7 mouse cellular contexts compared by ENCODE assay signal in the genomic region with DNA sequence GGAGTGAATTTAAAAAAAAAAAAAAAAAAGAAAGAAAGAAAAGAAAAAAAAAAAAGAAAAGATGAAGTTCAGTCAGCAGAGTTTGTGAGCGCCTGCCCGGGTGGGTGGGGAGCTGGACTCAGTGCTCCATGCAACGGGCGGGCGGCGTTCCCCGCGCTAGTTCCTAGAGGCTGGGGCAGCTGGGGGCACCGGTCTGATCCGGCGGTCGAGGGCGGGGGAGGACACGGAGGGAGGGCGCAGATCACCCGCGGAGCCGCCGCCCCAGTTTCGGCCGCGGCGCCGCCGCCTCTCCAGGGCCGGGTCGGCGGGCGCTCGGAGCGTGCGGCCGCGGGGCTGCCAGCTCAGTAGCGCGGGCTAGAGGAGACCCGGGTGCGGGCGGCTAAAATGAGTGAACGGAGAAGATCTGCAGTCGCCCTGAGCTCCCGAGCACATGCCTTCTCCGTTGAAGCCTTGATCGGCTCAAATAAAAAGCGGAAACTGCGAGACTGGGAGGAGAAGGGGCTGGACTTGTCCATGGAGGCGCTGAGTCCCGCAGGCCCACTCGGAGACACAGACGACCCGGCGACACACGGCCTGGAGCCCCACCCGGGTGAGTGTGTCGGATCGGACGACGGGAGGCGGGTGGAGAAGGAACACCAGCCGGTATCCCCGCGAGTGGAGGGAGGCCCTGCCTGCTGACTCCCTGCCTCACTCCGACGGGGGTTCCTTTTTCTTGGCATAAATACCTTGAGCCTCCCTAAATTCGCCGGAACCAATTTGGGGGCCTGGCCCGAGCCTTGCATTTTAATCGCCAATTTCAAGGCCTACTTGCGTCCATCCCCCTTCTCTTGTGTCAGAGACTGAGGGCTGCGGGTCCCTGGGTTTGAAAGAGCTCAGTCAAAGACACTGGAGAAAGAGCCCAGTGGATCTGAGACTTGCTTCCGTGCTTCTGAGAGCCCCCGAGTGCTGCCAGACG. TPM values are rescaled to one million over a fixed set of nuclear protein-coding genes. Genes with fewer than 3 reads are reported as not detected.
DNase-seq lines count a peak whose midpoint lies in the region; ATAC-seq and TF ChIP-seq lines count a peak whose summit lies in the region.

No protein-coding gene starts in this region.

- ATAC-seq in embryonic facial prominence, embryonic 14.5 days (ENCODE audit: low read depth): peak; percentile 58
- ATAC-seq in hematopoietic stem cell, adult 5-6 weeks (replicated peaks in 1 of 2; ENCODE audit: insufficient read depth in 1 of 2, low FRiP score in 2 of 2, low TSS enrichment in 1 of 2, low read depth in 1 of 2, poor library complexity in 2 of 2, severe bottlenecking in 2 of 2): peak; percentile 21 to 40
- no peak for ATAC-seq in liver, embryonic 14.5 days (ENCODE audit: insufficient read depth)

- H3K79me2 ChIP-seq in CH12.LX (replicated peaks; ENCODE audit: control insufficient read depth, extremely low read depth, insufficient read depth, poor library complexity, severe bottlenecking): no peaks in the 10 kb centered on the region

- H3K4me2 ChIP-seq in CH12.LX (ENCODE audit: insufficient read depth, low read depth, poor library complexity, severe bottlenecking): peak overlapping the region; percentile 18; the same call in 1 of the 2 replicates
- peak overlapping the region; percentile 71 for H3K4me2 ChIP-seq in embryonic facial prominence, embryonic 14.5 days (ENCODE audit: low read depth, low read length)
- peak overlapping the region; percentile 38 for H3K4me2 ChIP-seq in liver, embryonic 14.5 days (ENCODE audit: low read depth)

- no peaks in the 10 kb centered on the region for H3K27me3 ChIP-seq in CH12.LX (replicated peaks)
- H3K27me3 ChIP-seq in embryonic facial prominence, embryonic 14.5 days (replicated peaks; ENCODE audit: control insufficient read depth, insufficient read depth, low read length): peaks cover 90% of the 10 kb centered on the region
- peaks cover 99% of the 10 kb centered on the region for H3K27me3 ChIP-seq in liver, embryonic 14.5 days (ENCODE audit: control insufficient read depth, insufficient read depth, low read length)

- peak; percentile 74 for DNase-seq in 3T3-L1 (ENCODE audit: low read depth, low spot score)
- no peak for DNase-seq in CH12.LX (ENCODE audit: extremely low read depth)
- DNase-seq in embryonic facial prominence, embryonic 14.5 days (ENCODE audit: low spot score): peak; percentile 57
- DNase-seq in liver, embryonic 14.5 days (ENCODE audit: low read depth in 3 of 3, low spot score in 3 of 3): no peak
- DNase-seq in spleen, adult 18-20 months: no peak

- dilution Hi-C loops in CH12.LX (cut with MboI; ENCODE audit: extremely low pct_ligation_motif_present, extremely low pct_unique_long_range_greater_than_20kb, low sequenced_read_pairs): no loop called here

- peaks cover 0 to 9% of the 10 kb centered on the region in 2 experiments; a peak in 1 of 4 replicates for H3K4me1 ChIP-seq in CH12.LX (ENCODE audit: control insufficient read depth in 1 of 2, insufficient read depth in 2 of 2)
- H3K4me1 ChIP-seq in embryonic facial prominence, embryonic 14.5 days (ENCODE audit: control insufficient read depth, insufficient read depth, low read length): no peaks in the 10 kb centered on the region
- no peaks in the 10 kb centered on the region for H3K4me1 ChIP-seq in liver, embryonic 14.5 days (replicated peaks; ENCODE audit: control insufficient read depth in 2 of 2, insufficient read depth in 2 of 2, low read length in 1 of 2)
- H3K4me1 ChIP-seq in olfactory bulb, adult 2 months (ENCODE audit: control insufficient read depth, insufficient read depth, low read length): peaks cover 8% of the 10 kb centered on the region; the same call in 1 of the 2 replicates

- H3K9ac ChIP-seq in CH12.LX (ENCODE audit: insufficient read depth, low read depth): peak overlapping the region; percentile 53
- H3K9ac ChIP-seq in embryonic facial prominence, embryonic 14.5 days (ENCODE audit: low read depth, low read length): peak overlapping the region; percentile 87
- H3K9ac ChIP-seq in liver, embryonic 14.5 days (replicated peaks): no peak overlapping the region

- no peaks in the 10 kb centered on the region for H3K9me3 ChIP-seq in CH12.LX (replicated peaks; ENCODE audit: low read length)
- H3K9me3 ChIP-seq in embryonic facial prominence, embryonic 14.5 days (ENCODE audit: control insufficient read depth, low read length): no peaks in the 10 kb centered on the region
- no peaks in the 10 kb centered on the region for H3K9me3 ChIP-seq in liver, embryonic 14.5 days (ENCODE audit: control insufficient read depth, low read length)

- no peak for TF ChIP-seq POLR2A in CH12.LX (IDR thresholded peaks at IDR 0.05; ENCODE audit: low read depth, low read length)
- TF ChIP-seq POLR2A in olfactory bulb, adult 2 months (IDR thresholded peaks at IDR 0.05; ENCODE audit: insufficient read depth, low read depth, low read length): no peak

- TF ChIP-seq CTCF in CH12.LX (conservative IDR thresholded peaks at IDR 0.05 in 1 of 2, IDR thresholded peaks at IDR 0.05 in 1 of 2; ENCODE audit: low read depth in 2 of 2, low read length in 2 of 2): no peak
- no peak for TF ChIP-seq CTCF in liver, embryonic 14.5 days (IDR thresholded peaks at IDR 0.05; ENCODE audit: low read depth)
- TF ChIP-seq CTCF in olfactory bulb, adult 2 months (IDR thresholded peaks at IDR 0.05; ENCODE audit: insufficient read depth, low read depth, low read length): no peak

- TF ChIP-seq EP300 in CH12.LX (IDR thresholded peaks at IDR 0.05; ENCODE audit: low read length): no peak
- no peak for TF ChIP-seq EP300 in liver, embryonic 14.5 days (IDR thresholded peaks at IDR 0.05; ENCODE audit: low read depth)

- H3K36me3 ChIP-seq in CH12.LX (replicated peaks in 1 of 2; ENCODE audit: control insufficient read depth in 1 of 2, insufficient read depth in 1 of 2, low read length in 1 of 2): no peaks in the 10 kb centered on the region
- no peaks in the 10 kb centered on the region for H3K36me3 ChIP-seq in embryonic facial prominence, embryonic 14.5 days (ENCODE audit: control insufficient read depth, insufficient read depth, low read length)
- no peaks in the 10 kb centered on the region for H3K36me3 ChIP-seq in liver, embryonic 14.5 days (replicated peaks; ENCODE audit: control insufficient read depth, insufficient read depth, low read depth)

- no peak overlapping the region for H3K27ac ChIP-seq in CH12.LX (ENCODE audit: insufficient read depth, low read depth)
- peak overlapping the region; percentile 92 for H3K27ac ChIP-seq in embryonic facial prominence, embryonic 14.5 days (replicated peaks; ENCODE audit: low read depth, low read length)
- H3K27ac ChIP-seq in liver, embryonic 14.5 days: no peak overlapping the region
- no peak overlapping the region for H3K27ac ChIP-seq in olfactory bulb, adult 2 months (ENCODE audit: insufficient read depth, low read depth, low read length)

- H3K4me3 ChIP-seq in CH12.LX (replicated peaks in 1 of 3; ENCODE audit: low read depth in 2 of 3, low read length in 2 of 3, poor library complexity in 1 of 3): peak overlapping the region; percentile 25 to 64 (median 52)
- H3K4me3 ChIP-seq in embryonic facial prominence, embryonic 14.5 days (ENCODE audit: low read depth, low read length): peak overlapping the region; percentile 60
- H3K4me3 ChIP-seq in liver, embryonic 14.5 days (ENCODE audit: insufficient read depth in 1 of 2, low read depth in 2 of 2, low read length in 2 of 2): peak overlapping the region in 1 of 2 experiments; percentile 29; a peak in 3 of 4 replicates
- H3K4me3 ChIP-seq in olfactory bulb, adult 2 months (ENCODE audit: insufficient read depth, low read depth, low read length): peak overlapping the region; percentile 6; the same call in 1 of the 2 replicates

- no peak for TF ChIP-seq RAD21 in CH12.LX (IDR thresholded peaks at IDR 0.05; ENCODE audit: low read depth, low read length)

- under 1% methylated on average over 34 of the region's 73 CpGs for WGBS in embryonic facial prominence, embryonic 14.5 days
- 1% methylated on average over 72 of the region's 73 CpGs for WGBS in liver, embryonic 14.5 days (ENCODE audit: insufficient replicate concordance)
- 2% methylated on average over 73 of the region's 73 CpGs for WGBS in olfactory bulb, adult 2 months

- in situ Hi-C loops in CH12.LX (cut with MboI; ENCODE audit: low pct_ligation_motif_present, low pct_unique_long_range_greater_than_20kb, low sequenced_read_pairs): no loop called here

TF ChIP-seq in CH12.LX, 34 proteins besides CTCF, POLR2A, EP300 and RAD21:
- TF ChIP-seq JUND (conservative IDR thresholded peaks at IDR 0.05; ENCODE audit: low read depth, low read length) (no peak), KAT2A (IDR thresholded peaks at IDR 0.05; ENCODE audit: insufficient replicate concordance, low read length) (no peak), UBTF (IDR thresholded peaks at IDR 0.05; ENCODE audit: low read depth, low read length) (peak; percentile 43; the same call in 1 of the 2 replicates), MAZ (IDR thresholded peaks at IDR 0.05; ENCODE audit: low read depth, low read length) (0 out of 2 replicates have a peak, but pooled peaks have one; percentile 27), ZNF384 (IDR thresholded peaks at IDR 0.05; ENCODE audit: low read depth, low read length) (peak; percentile 51; the same call in 1 of the 2 replicates), IRF4 (IDR thresholded peaks at IDR 0.05; ENCODE audit: low read depth, low read length) (no peak), BHLHE40 (IDR thresholded peaks at IDR 0.05; ENCODE audit: low read depth, low read length) (no peak), SMC3 (IDR thresholded peaks at IDR 0.05; ENCODE audit: low read depth, low read length) (no peak)

RNA-seq across cellular contexts. Expression of gene Tbx15, which starts 13.6 kb away (rescaled TPM):
- total RNA-seq in CH12.LX (2012; rRNA removed) (1.8 and 2.1 TPM in 2 replicates), CH12.LX (2014; rRNA removed) (1.4 and 1.7 TPM in 2 replicates)
- polyA plus RNA-seq in CH12.LX (2012; ENCODE audit: insufficient read length, low read depth): 1.7 and 1.8 TPM in 2 replicates
- polyA plus RNA-seq in embryonic facial prominence, embryonic 14.5 days (2014; fragmentation: Nextera tagmentation; extraction: Ambion mirVana): 19.0 and 20.6 TPM in 2 replicates
- not detected in 2 replicates for total RNA-seq in hematopoietic stem cell, adult 5-6 weeks (2017)
- 0.02 and 0.06 TPM in 2 replicates for polyA plus RNA-seq in liver, embryonic 14.5 days (2012; rRNA removed)
- polyA plus RNA-seq in liver, embryonic 14.5 days (2014; fragmentation: Nextera tagmentation; extraction: Ambion mirVana): not detected in 2 replicates
- polyA plus RNA-seq in olfactory bulb, adult 2 months (2012; ENCODE audit: insufficient read depth, insufficient read length, low replicate concordance, missing spikeins): not detected in 2 replicates

Comparison
In these comparisons a context has a peak if more than half of its experiments do, and no peak if none do; other contexts are left out.
1. DNase-seq: peak in 3T3-L1 (single experiment) and embryonic facial prominence, embryonic 14.5 days (single experiment); none in CH12.LX (single experiment), liver, embryonic 14.5 days (0 of 3) and spleen, adult 18-20 months (0 of 2).
2. H3K4me2 ChIP-seq: peak in every context shown above with its lines; median percentile 71 in embryonic facial prominence, embryonic 14.5 days; 38 in liver, embryonic 14.5 days; 18 in CH12.LX.